Mouse (Mus musculus) left cerebral cortex, adult 6 months (tissue): ENCODE results near the gene Ywhah. TPM values are rescaled to one million over a fixed set of nuclear protein-coding genes. Genes with fewer than 3 reads are reported as not detected.

Experiments
- long read RNA-seq, 2 experiments: library from polyadenylated mRNA; unstranded; transcript quantifications; one replicate each; pipeline ENCODE4 v2.0.0; 2019 to 2020
- polyA plus RNA-seq: library from polyadenylated mRNA; unstranded; fragments of <200 nt; fragmentation: Nextera tagmentation; gene quantifications from 2 replicates; pipeline ENCODE4 v1.2.3, GENCODE M21; 2021

Ywhah gene
- 713 and 1,110 TPM in 2 replicates for polyA plus RNA-seq
- long read RNA-seq, experiment 1, transcript Ywhah-201 (2 exons, 1,764 nt) = major isoform, 4,702 of 4,793 reads
- long read RNA-seq, experiment 1, partial matches to known transcripts = 3 of 4,793 reads
- long read RNA-seq, experiment 1, other reads (novel, unspliced or antisense) = 88 of 4,793 reads
- long read RNA-seq, experiment 2, transcript Ywhah-201 (2 exons, 1,764 nt) = major isoform, 900 of 1,050 reads
- long read RNA-seq, experiment 2, partial matches to known transcripts = 148 of 1,050 reads
- long read RNA-seq, experiment 2, other reads (novel, unspliced or antisense) = 2 of 1,050 reads

GRCm38 (mm10) chr5:33018561-33019425 lies at the start of gene Ywhah:
TSS of gene Ywhah (plus strand) at chr5:33018816.

Other genes starting within 250 kb of the Ywhah start
- gene Pisd, start 233.2 kb upstream of the Ywhah start, polyA plus RNA-seq = 72.1 and 88.6 TPM in 2 replicates
- not detected in 2 replicates for gene Gm20671, start 191.7 kb upstream of the Ywhah start, polyA plus RNA-seq
- gene Prr14l, start 164.6 kb upstream of the Ywhah start, polyA plus RNA-seq = 9.5 and 10.4 TPM in 2 replicates
- 14.5 and 18.2 TPM in 2 replicates for gene Depdc5, start 155.1 kb upstream of the Ywhah start, polyA plus RNA-seq
- not detected in 2 replicates for gene Slc5a1, start 85.4 kb downstream of the Ywhah start, polyA plus RNA-seq
- 0.25 TPM in 1 of 2 replicates, not detected in the other for gene Spon2, start 199.6 kb downstream of the Ywhah start, polyA plus RNA-seq